11 mouse cellular contexts compared by ENCODE assay signal in genomic region chr2:158658822-158659221, GRCm38 (mm10). TPM values are rescaled to one million over a fixed set of nuclear protein-coding genes. Genes with fewer than 3 reads are reported as not detected.
DNase-seq lines count a peak whose midpoint lies in the region; ATAC-seq lines count a peak whose summit lies in the region.
"Had no signal": no experiment of that assay in that cellular context is flagged by ENCODE, and none has a peak within 500 bp of the region (broad histone marks: within the 10 kb centered on the region; RNA-seq: fewer than 3 reads in every experiment).

No protein-coding gene starts in this region.

- peak overlapping the region; percentile 8; the same call in 1 of the 2 replicates for H3K27ac ChIP-seq in forebrain, embryonic 10.5 days
- no peak overlapping the region for H3K27ac ChIP-seq in forebrain, embryonic 11.5 days (ENCODE audit: low read depth, low read length)
- peak overlapping the region; percentile 63 for H3K27ac ChIP-seq in intestine, embryonic 16.5 days (ENCODE audit: low read length)
- H3K27ac ChIP-seq in liver, embryonic 16.5 days (ENCODE audit: low read length), result no peak overlapping the region
- no peak overlapping the region for H3K27ac ChIP-seq in hindbrain, embryonic 12.5 days
- H3K27ac ChIP-seq: embryonic facial prominence, embryonic 15.5 days; macrophage had no signal

- no peaks in the 10 kb centered on the region for H3K36me3 ChIP-seq in forebrain, embryonic 10.5 days (replicated peaks)
- H3K36me3 ChIP-seq in forebrain, embryonic 11.5 days (ENCODE audit: control insufficient read depth, insufficient read depth, low read length), result no peaks in the 10 kb centered on the region
- no peaks in the 10 kb centered on the region for H3K36me3 ChIP-seq in intestine, embryonic 16.5 days (ENCODE audit: control insufficient read depth, insufficient read depth, low read length)
- no peaks in the 10 kb centered on the region for H3K36me3 ChIP-seq in liver, embryonic 16.5 days (ENCODE audit: control insufficient read depth, insufficient read depth)
- H3K36me3 ChIP-seq in hindbrain, embryonic 12.5 days, result no peaks in the 10 kb centered on the region
- H3K36me3 ChIP-seq: embryonic facial prominence, embryonic 15.5 days had no signal

- H3K9ac ChIP-seq in forebrain, embryonic 11.5 days (ENCODE audit: low read length), result no peak overlapping the region
- H3K9ac ChIP-seq in intestine, embryonic 16.5 days (ENCODE audit: low read depth, low read length), result peak overlapping the region; percentile 29; the same call in 1 of the 2 replicates
- no peak overlapping the region for H3K9ac ChIP-seq in liver, embryonic 16.5 days (ENCODE audit: low read depth, low read length)
- H3K9ac ChIP-seq in hindbrain, embryonic 12.5 days, result no peak overlapping the region
- H3K9ac ChIP-seq: embryonic facial prominence, embryonic 15.5 days had no signal

- WGBS in forebrain, embryonic 10.5 days, result 66% methylated on average over 6 of the region's 6 CpGs
- 64% methylated on average over 6 of the region's 6 CpGs for WGBS in forebrain, embryonic 11.5 days
- 45% methylated on average over 6 of the region's 6 CpGs for WGBS in intestine, embryonic 16.5 days
- WGBS in liver, embryonic 16.5 days (ENCODE audit: insufficient replicate concordance), result 46% methylated on average over 6 of the region's 6 CpGs
- WGBS in hindbrain, embryonic 12.5 days, result 57% methylated on average over 6 of the region's 6 CpGs

- no peaks in the 10 kb centered on the region for H3K9me3 ChIP-seq in forebrain, embryonic 10.5 days
- H3K9me3 ChIP-seq in forebrain, embryonic 11.5 days (ENCODE audit: control insufficient read depth, low read length), result no peaks in the 10 kb centered on the region
- H3K9me3 ChIP-seq in intestine, embryonic 16.5 days (ENCODE audit: control insufficient read depth, low read length), result no peaks in the 10 kb centered on the region
- H3K9me3 ChIP-seq in liver, embryonic 16.5 days (replicated peaks; ENCODE audit: control insufficient read depth, low read length), result no peaks in the 10 kb centered on the region
- H3K9me3 ChIP-seq in hindbrain, embryonic 12.5 days (replicated peaks), result no peaks in the 10 kb centered on the region
- H3K9me3 ChIP-seq: embryonic facial prominence, embryonic 15.5 days had no signal

- H3K27me3 ChIP-seq in forebrain, embryonic 10.5 days (ENCODE audit: poor library complexity, severe bottlenecking), result no peaks in the 10 kb centered on the region
- H3K27me3 ChIP-seq in forebrain, embryonic 11.5 days (ENCODE audit: control insufficient read depth, insufficient read depth, low read length), result no peaks in the 10 kb centered on the region
- H3K27me3 ChIP-seq in intestine, embryonic 16.5 days (replicated peaks; ENCODE audit: control insufficient read depth, insufficient read depth, low read length), result no peaks in the 10 kb centered on the region
- H3K27me3 ChIP-seq in liver, embryonic 16.5 days (ENCODE audit: control insufficient read depth, insufficient read depth, low read depth, low read length), result no peaks in the 10 kb centered on the region
- H3K27me3 ChIP-seq in hindbrain, embryonic 12.5 days, result no peaks in the 10 kb centered on the region
- H3K27me3 ChIP-seq: embryonic facial prominence, embryonic 15.5 days had no signal

- H3K4me2 ChIP-seq in forebrain, embryonic 11.5 days (ENCODE audit: low read depth, low read length, severe bottlenecking), result no peak overlapping the region
- H3K4me2 ChIP-seq in intestine, embryonic 16.5 days (ENCODE audit: low read depth, low read length), result no peak overlapping the region
- no peak overlapping the region for H3K4me2 ChIP-seq in liver, embryonic 16.5 days (ENCODE audit: low read depth, low read length)
- no peak overlapping the region for H3K4me2 ChIP-seq in hindbrain, embryonic 12.5 days (replicated peaks)
- H3K4me2 ChIP-seq: embryonic facial prominence, embryonic 15.5 days had no signal

- no peak overlapping the region for H3K4me3 ChIP-seq in forebrain, embryonic 10.5 days
- H3K4me3 ChIP-seq in forebrain, embryonic 11.5 days (ENCODE audit: low read depth, low read length), result no peak overlapping the region
- H3K4me3 ChIP-seq in intestine, embryonic 16.5 days (ENCODE audit: low read length), result no peak overlapping the region
- no peak overlapping the region for H3K4me3 ChIP-seq in liver, embryonic 16.5 days (ENCODE audit: low read depth, low read length)
- H3K4me3 ChIP-seq in hindbrain, embryonic 12.5 days, result no peak overlapping the region
- H3K4me3 ChIP-seq: embryonic facial prominence, embryonic 15.5 days had no signal

- no peak for DNase-seq in forebrain, embryonic 10.5 days (ENCODE audit: extremely low spot score, low spot score)
- DNase-seq in forebrain, embryonic 11.5 days (ENCODE audit: low spot score), result no peak
- peak; percentile 66 for DNase-seq in adrenal gland, postnatal 14 days
- no peak for DNase-seq in layer of hippocampus, adult 11-12 months (ENCODE audit: low spot score)
- DNase-seq in T-cell, adult 2 months (ENCODE audit: low spot score), result no peak
- DNase-seq: right cerebral cortex, postnatal 4 days had no signal

- no peak for ATAC-seq in forebrain, embryonic 11.5 days (replicated peaks; ENCODE audit: low FRiP score)
- peak; percentile 68 for ATAC-seq in intestine, embryonic 16.5 days
- peak; percentile 79 for ATAC-seq in liver, embryonic 16.5 days (ENCODE audit: low read depth)
- no peak for ATAC-seq in hindbrain, embryonic 12.5 days (ENCODE audit: low FRiP score)

- H3K4me1 ChIP-seq in forebrain, embryonic 10.5 days, result no peaks in the 10 kb centered on the region
- H3K4me1 ChIP-seq in forebrain, embryonic 11.5 days (replicated peaks; ENCODE audit: control insufficient read depth, insufficient read depth, low read length), result 0 out of 2 replicates have a peak, but pooled peaks cover 2% of the 10 kb centered on the region
- peaks cover 6% of the 10 kb centered on the region for H3K4me1 ChIP-seq in intestine, embryonic 16.5 days (ENCODE audit: control insufficient read depth, insufficient read depth, low read length)
- H3K4me1 ChIP-seq in liver, embryonic 16.5 days (ENCODE audit: control insufficient read depth, low read depth, low read length), result no peaks in the 10 kb centered on the region
- H3K4me1 ChIP-seq in hindbrain, embryonic 12.5 days, result no peaks in the 10 kb centered on the region

RNA-seq across cellular contexts. Expression of gene Ppp1r16b, which starts 6.4 kb away (rescaled TPM):
- 2.2 and 2.3 TPM in 2 replicates for polyA plus RNA-seq in forebrain, embryonic 10.5 days (2016; fragmentation: Nextera tagmentation; extraction: Ambion mirVana)
- 2.8 TPM in 2 replicates for polyA plus RNA-seq in forebrain, embryonic 11.5 days (2014; fragmentation: Nextera tagmentation; extraction: Ambion mirVana)
- 11.5 and 16.0 TPM in 2 replicates for total RNA-seq in adrenal gland, postnatal 14 days (2021)
- polyA plus RNA-seq in intestine, embryonic 16.5 days (2015; fragmentation: Nextera tagmentation; extraction: Ambion mirVana), result 3.5 and 4.0 TPM in 2 replicates
- polyA plus RNA-seq in liver, embryonic 16.5 days (2015; fragmentation: Nextera tagmentation; extraction: Ambion mirVana), result 1.6 TPM in 2 replicates
- 3.7 and 3.8 TPM in 2 replicates for polyA plus RNA-seq in hindbrain, embryonic 12.5 days (2016; fragmentation: Nextera tagmentation; extraction: Ambion mirVana)

RNA-seq across cellular contexts. Expression of gene Actr5, which starts 34.1 kb away (rescaled TPM):
- 14.1 and 17.0 TPM in 2 replicates for polyA plus RNA-seq in forebrain, embryonic 10.5 days (2016; fragmentation: Nextera tagmentation; extraction: Ambion mirVana)
- polyA plus RNA-seq in forebrain, embryonic 11.5 days (2014; fragmentation: Nextera tagmentation; extraction: Ambion mirVana), result 20.6 and 20.7 TPM in 2 replicates
- total RNA-seq in adrenal gland, postnatal 14 days (2021), result 9.9 and 10.8 TPM in 2 replicates
- 1.0 and 3.8 TPM in 2 replicates for polyA plus RNA-seq in intestine, embryonic 16.5 days (2015; fragmentation: Nextera tagmentation; extraction: Ambion mirVana)
- polyA plus RNA-seq in liver, embryonic 16.5 days (2015; fragmentation: Nextera tagmentation; extraction: Ambion mirVana), result 1.8 and 2.3 TPM in 2 replicates
- 21.1 and 23.7 TPM in 2 replicates for polyA plus RNA-seq in hindbrain, embryonic 12.5 days (2016; fragmentation: Nextera tagmentation; extraction: Ambion mirVana)

RNA-seq across cellular contexts. Expression of gene Slc32a1, which starts 48.3 kb away (rescaled TPM):
- 0.14 and 0.47 TPM in 2 replicates for polyA plus RNA-seq in forebrain, embryonic 10.5 days (2016; fragmentation: Nextera tagmentation; extraction: Ambion mirVana)
- 1.9 and 2.5 TPM in 2 replicates for polyA plus RNA-seq in forebrain, embryonic 11.5 days (2014; fragmentation: Nextera tagmentation; extraction: Ambion mirVana)
- 0.26 TPM in 1 of 2 replicates, not detected in the other for total RNA-seq in adrenal gland, postnatal 14 days (2021)
- polyA plus RNA-seq in intestine, embryonic 16.5 days (2015; fragmentation: Nextera tagmentation; extraction: Ambion mirVana), result not detected in 2 replicates
- not detected in 2 replicates for polyA plus RNA-seq in liver, embryonic 16.5 days (2015; fragmentation: Nextera tagmentation; extraction: Ambion mirVana)
- 3.5 and 4.3 TPM in 2 replicates for polyA plus RNA-seq in hindbrain, embryonic 12.5 days (2016; fragmentation: Nextera tagmentation; extraction: Ambion mirVana)

Comparison
In these comparisons a context has a peak if more than half of its experiments do, and no peak if none do; other contexts are left out.
1. H3K27ac ChIP-seq: peak in forebrain, embryonic 10.5 days (single experiment) and intestine, embryonic 16.5 days (single experiment); none in forebrain, embryonic 11.5 days (single experiment), liver, embryonic 16.5 days (single experiment) and hindbrain, embryonic 12.5 days (single experiment).
2. ATAC-seq: peak in intestine, embryonic 16.5 days (single experiment) and liver, embryonic 16.5 days (single experiment); none in forebrain, embryonic 11.5 days (single experiment) and hindbrain, embryonic 12.5 days (single experiment).